Mouse (Mus musculus): ENCODE measurements around the gene Tubg2. TPM values are rescaled to one million over a fixed set of nuclear protein-coding genes. Genes with fewer than 3 reads are reported as not detected.
A peak's percentile ranks its signal among the peaks of the same experiment; 100 is the strongest.
"Not testable (repeated sequence)": the region's sequence is repeated elsewhere in the genome, so short reads cannot be mapped to it uniquely, and the experiment has no call there.

The Tubg2 gene
- polyA plus RNA-seq, 1 experiment from 2014 or later, result 4.3 TPM

DNA sequence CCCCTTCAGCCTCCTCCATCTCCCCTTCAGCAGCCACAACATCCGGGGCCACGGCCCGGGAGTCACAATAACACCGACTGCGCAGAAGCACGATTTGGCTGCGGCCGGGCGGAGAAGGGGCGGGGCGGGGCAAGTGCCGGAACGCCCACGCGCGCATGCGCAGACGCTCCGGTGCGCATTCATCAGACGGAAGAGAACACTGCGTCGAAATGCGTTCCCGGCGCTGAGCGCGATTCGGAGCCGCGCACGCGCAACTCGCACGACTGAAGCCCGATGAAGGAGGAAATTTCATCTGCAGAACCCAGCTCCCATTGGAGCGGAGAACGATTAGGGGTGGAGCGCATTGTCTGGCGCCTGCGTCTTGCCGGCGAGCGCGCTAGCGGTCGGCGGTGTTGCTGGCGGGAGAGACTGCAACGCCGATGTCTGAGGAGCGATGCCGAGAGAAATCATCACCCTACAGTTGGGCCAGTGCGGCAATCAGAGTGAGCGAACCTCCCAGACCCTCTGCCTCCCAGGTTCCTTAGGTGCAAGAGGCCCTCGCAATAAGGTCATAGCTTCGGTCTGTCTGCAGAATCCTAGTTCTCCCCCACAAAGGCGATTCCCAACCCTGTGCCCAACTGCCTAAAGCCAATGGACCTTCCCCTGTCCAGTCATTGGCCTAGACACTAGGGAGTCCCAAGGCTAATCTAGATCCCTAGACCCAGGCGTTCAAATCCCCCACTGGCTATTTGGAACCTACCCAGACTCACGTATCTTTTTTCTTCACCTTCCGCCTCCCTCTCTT, 35.8 kb upstream of the Tubg2 start, which contains the start of the genes Retreg3 and Tubg1:
TSS of gene Retreg3 (minus strand) at position 133 of the 784 bp plus-strand sequence.
TSS of gene Tubg1 (plus strand) at position 178 of the 784 bp plus-strand sequence.
- no peaks in the 10 kb centered on the region for H3K27me3 ChIP-seq (ENCODE audit: control insufficient read depth, insufficient read depth, low read length)
- ATAC-seq (replicated peaks; ENCODE audit: insufficient number of reproducible peaks, low FRiP score, low TSS enrichment), result peak; percentile 91
- H3K4me1 ChIP-seq (ENCODE audit: control insufficient read depth, insufficient read depth, low read length), result peaks cover 19% of the 10 kb centered on the region
- peak within 1 kb of the TSS; percentile 97 for H3K4me3 ChIP-seq (ENCODE audit: low read depth, low read length)
- H3K27ac ChIP-seq (ENCODE audit: low read depth, low read length), result peak within 1 kb of the TSS; percentile 91
- peak within 1 kb of the TSS; percentile 91 for H3K4me2 ChIP-seq
- no peaks in the 10 kb centered on the region for H3K36me3 ChIP-seq (ENCODE audit: control insufficient read depth, insufficient read depth, low read length)
- H3K9ac ChIP-seq (ENCODE audit: low read depth, low read length), result peak within 1 kb of the TSS; percentile 96
- WGBS (ENCODE audit: insufficient replicate concordance), result under 1% methylated on average over 61 of the region's 61 CpGs
- no peaks in the 10 kb centered on the region for H3K9me3 ChIP-seq (replicated peaks; ENCODE audit: control insufficient read depth, low read length)

- peak overlapping the region; percentile 91 for H3K27ac ChIP-seq (ENCODE audit: low read depth, low read length)
- peak overlapping the region; percentile 91 for H3K4me2 ChIP-seq
- peak overlapping the region; percentile 96 for H3K9ac ChIP-seq (ENCODE audit: low read depth, low read length)
- no peaks in the 10 kb centered on the region for H3K9me3 ChIP-seq (replicated peaks; ENCODE audit: control insufficient read depth, low read length)
- 24% methylated on average over 19 of the region's 19 CpGs for WGBS (ENCODE audit: insufficient replicate concordance)
- no peak for ATAC-seq (replicated peaks; ENCODE audit: insufficient number of reproducible peaks, low FRiP score, low TSS enrichment)
- H3K4me3 ChIP-seq (ENCODE audit: low read depth, low read length), result peak overlapping the region; percentile 97
- H3K4me1 ChIP-seq (ENCODE audit: control insufficient read depth, insufficient read depth, low read length), result peaks cover 19% of the 10 kb centered on the region
- peaks cover under 1% of the 10 kb centered on the region; the same call in 1 of the 2 replicates for H3K36me3 ChIP-seq (ENCODE audit: control insufficient read depth, insufficient read depth, low read length)
- no peaks in the 10 kb centered on the region for H3K27me3 ChIP-seq (ENCODE audit: control insufficient read depth, insufficient read depth, low read length)
These were observed 35.0 kb upstream of the Tubg2 start for GRCm38 (mm10) chr11:101120545-101121188.

DNA sequence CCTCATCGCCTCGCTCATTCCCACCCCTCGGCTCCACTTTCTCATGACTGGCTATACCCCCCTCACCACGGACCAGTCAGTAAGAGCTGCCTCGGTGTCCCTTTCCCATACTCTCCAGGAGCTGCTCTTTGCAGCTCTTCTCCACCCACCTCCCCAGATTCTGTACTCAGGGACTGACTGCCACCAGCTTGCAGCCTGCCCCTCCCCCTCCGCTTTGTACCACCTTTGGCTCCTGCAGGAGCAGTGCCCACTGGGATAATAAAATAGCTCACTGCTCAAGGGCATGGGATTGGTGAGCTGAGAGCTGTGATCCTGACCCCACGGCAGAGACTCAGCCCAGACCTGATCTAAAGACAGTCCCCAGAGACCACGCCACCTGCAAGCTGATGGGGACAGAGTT, 31.2 kb upstream of the Tubg2 start:
- not testable (repeated sequence) for H3K4me2 ChIP-seq; H3K9me3 ChIP-seq (replicated peaks; ENCODE audit: control insufficient read depth, low read length); ATAC-seq (replicated peaks; ENCODE audit: insufficient number of reproducible peaks, low FRiP score, low TSS enrichment); H3K9ac ChIP-seq (ENCODE audit: low read depth, low read length); H3K4me3 ChIP-seq (ENCODE audit: low read depth, low read length); H3K27ac ChIP-seq (ENCODE audit: low read depth, low read length); H3K27me3 ChIP-seq (ENCODE audit: control insufficient read depth, insufficient read depth, low read length)
- H3K36me3 ChIP-seq (ENCODE audit: control insufficient read depth, insufficient read depth, low read length), result peaks cover 15% of the 10 kb centered on the region
- WGBS (ENCODE audit: insufficient replicate concordance), result 98% methylated on average over 8 of the region's 8 CpGs
- H3K4me1 ChIP-seq (ENCODE audit: control insufficient read depth, insufficient read depth, low read length), result peaks cover 10% of the 10 kb centered on the region

DNA sequence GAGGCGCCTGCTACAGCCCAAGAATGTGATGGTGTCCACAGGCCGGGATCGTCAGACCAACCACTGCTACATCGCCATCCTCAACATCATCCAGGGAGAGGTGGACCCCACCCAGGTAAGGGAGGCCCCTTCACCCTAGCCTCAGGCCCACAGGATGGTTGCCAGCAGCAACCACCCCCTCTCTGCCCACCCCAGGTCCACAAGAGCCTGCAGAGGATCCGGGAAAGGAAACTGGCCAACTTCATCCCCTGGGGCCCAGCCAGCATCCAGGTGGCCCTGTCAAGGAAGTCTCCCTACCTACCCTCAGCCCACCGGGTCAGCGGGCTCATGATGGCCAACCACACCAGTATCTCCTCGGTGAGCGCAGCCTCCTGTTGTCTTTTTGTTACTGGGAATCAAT, 30.7 kb upstream of the Tubg2 start:
- H3K36me3 ChIP-seq (ENCODE audit: control insufficient read depth, insufficient read depth, low read length), result peaks cover 15% of the 10 kb centered on the region
- WGBS (ENCODE audit: insufficient replicate concordance), result 95% methylated on average over 6 of the region's 9 CpGs

DNA sequence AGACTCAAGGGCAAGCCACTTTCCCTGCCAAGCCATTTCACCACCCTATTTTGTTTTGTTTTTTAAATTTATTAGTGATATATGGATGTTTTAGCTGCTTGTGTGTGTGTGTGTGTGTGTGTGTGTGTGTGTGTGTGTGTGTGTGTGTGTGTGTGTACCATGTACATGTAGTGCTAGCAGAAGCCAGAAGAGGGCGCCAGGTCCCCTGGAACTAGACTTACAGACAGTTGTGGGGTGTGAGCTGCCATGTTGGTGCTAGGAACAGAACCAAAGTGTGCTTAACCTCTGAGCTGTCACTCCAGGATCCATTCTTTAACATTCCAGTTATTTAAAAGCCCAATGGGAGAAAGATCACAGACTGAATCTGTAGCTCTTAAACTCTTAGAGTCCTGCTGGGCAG, 28.6 kb upstream of the Tubg2 start:
- Histone ChIP-seq H3K4me2 (no peak overlapping the region), H3K4me1 (ENCODE audit: control insufficient read depth, insufficient read depth, low read length) (peaks cover 7% of the 10 kb centered on the region; the same call in 1 of the 2 replicates), H3K36me3 (ENCODE audit: control insufficient read depth, insufficient read depth, low read length) (peaks cover 15% of the 10 kb centered on the region), H3K27ac (ENCODE audit: low read depth, low read length) (no peak overlapping the region), H3K4me3 (ENCODE audit: low read depth, low read length) (no peak overlapping the region), H3K9me3 (replicated peaks; ENCODE audit: control insufficient read depth, low read length) (no peaks in the 10 kb centered on the region), H3K27me3 (ENCODE audit: control insufficient read depth, insufficient read depth, low read length) (no peaks in the 10 kb centered on the region), H3K9ac (ENCODE audit: low read depth, low read length) (no peak overlapping the region)
- WGBS (ENCODE audit: insufficient replicate concordance), result 79% methylated on average over 1 of the region's 1 CpGs
- ATAC-seq (replicated peaks; ENCODE audit: insufficient number of reproducible peaks, low FRiP score, low TSS enrichment), result no peak

More for the DNA sequence above, 30.7 kb upstream of the Tubg2 start:
- not testable (repeated sequence) for H3K27me3 ChIP-seq (ENCODE audit: control insufficient read depth, insufficient read depth, low read length); ATAC-seq (replicated peaks; ENCODE audit: insufficient number of reproducible peaks, low FRiP score, low TSS enrichment); H3K27ac ChIP-seq (ENCODE audit: low read depth, low read length); H3K9ac ChIP-seq (ENCODE audit: low read depth, low read length); H3K4me2 ChIP-seq; H3K4me3 ChIP-seq (ENCODE audit: low read depth, low read length); H3K9me3 ChIP-seq (replicated peaks; ENCODE audit: control insufficient read depth, low read length)
- peaks cover 11% of the 10 kb centered on the region for H3K4me1 ChIP-seq (ENCODE audit: control insufficient read depth, insufficient read depth, low read length)

- peaks cover 7% of the 10 kb centered on the region; the same call in 1 of the 2 replicates for H3K4me1 ChIP-seq (ENCODE audit: control insufficient read depth, insufficient read depth, low read length)
- H3K9me3 ChIP-seq (replicated peaks; ENCODE audit: control insufficient read depth, low read length), result no peaks in the 10 kb centered on the region
- no peaks in the 10 kb centered on the region for H3K27me3 ChIP-seq (ENCODE audit: control insufficient read depth, insufficient read depth, low read length)
- H3K4me3 ChIP-seq (ENCODE audit: low read depth, low read length), result no peak overlapping the region
- peaks cover 15% of the 10 kb centered on the region for H3K36me3 ChIP-seq (ENCODE audit: control insufficient read depth, insufficient read depth, low read length)
- no peak for ATAC-seq (replicated peaks; ENCODE audit: insufficient number of reproducible peaks, low FRiP score, low TSS enrichment)
- no peak overlapping the region for H3K4me2 ChIP-seq
- no peak overlapping the region for H3K27ac ChIP-seq (ENCODE audit: low read depth, low read length)
- H3K9ac ChIP-seq (ENCODE audit: low read depth, low read length), result no peak overlapping the region
- WGBS (ENCODE audit: insufficient replicate concordance), result 82% methylated on average over 11 of the region's 11 CpGs
These were observed 26.6 kb upstream of the Tubg2 start for GRCm38 (mm10) chr11:101128996-101129577.

- 0 out of 2 replicates have a peak overlapping the region, but pooled peaks have one; percentile 43 for H3K9ac ChIP-seq (ENCODE audit: low read depth, low read length)
- H3K4me1 ChIP-seq (ENCODE audit: control insufficient read depth, insufficient read depth, low read length), result peaks cover 7% of the 10 kb centered on the region; the same call in 1 of the 2 replicates
- no peaks in the 10 kb centered on the region for H3K9me3 ChIP-seq (replicated peaks; ENCODE audit: control insufficient read depth, low read length)
- H3K36me3 ChIP-seq (ENCODE audit: control insufficient read depth, insufficient read depth, low read length), result peaks cover 15% of the 10 kb centered on the region
- no peaks in the 10 kb centered on the region for H3K27me3 ChIP-seq (ENCODE audit: control insufficient read depth, insufficient read depth, low read length)
- no peak overlapping the region for H3K4me3 ChIP-seq (ENCODE audit: low read depth, low read length)
- peak overlapping the region; percentile 45 for H3K4me2 ChIP-seq
- peak; percentile 68; the same call in 1 of the 2 replicates for ATAC-seq (replicated peaks; ENCODE audit: insufficient number of reproducible peaks, low FRiP score, low TSS enrichment)
- H3K27ac ChIP-seq (ENCODE audit: low read depth, low read length), result peak overlapping the region; percentile 89
- WGBS (ENCODE audit: insufficient replicate concordance), result 26% methylated on average over 18 of the region's 18 CpGs
These were observed 25.5 kb upstream of the Tubg2 start for GRCm38 (mm10) chr11:101130056-101130756.

GRCm38 (mm10) chr11:101131187-101131586, 24.5 kb upstream of the Tubg2 start:
- Histone ChIP-seq H3K27me3 (ENCODE audit: control insufficient read depth, insufficient read depth, low read length) (no peaks in the 10 kb centered on the region), H3K4me3 (ENCODE audit: low read depth, low read length) (no peak overlapping the region), H3K9ac (ENCODE audit: low read depth, low read length) (no peak overlapping the region), H3K4me1 (ENCODE audit: control insufficient read depth, insufficient read depth, low read length) (peaks cover 7% of the 10 kb centered on the region; the same call in 1 of the 2 replicates), H3K27ac (ENCODE audit: low read depth, low read length) (no peak overlapping the region), H3K9me3 (replicated peaks; ENCODE audit: control insufficient read depth, low read length) (no peaks in the 10 kb centered on the region), H3K36me3 (ENCODE audit: control insufficient read depth, insufficient read depth, low read length) (peaks cover 9% of the 10 kb centered on the region), H3K4me2 (no peak overlapping the region)
- 75% methylated on average over 2 of the region's 2 CpGs for WGBS (ENCODE audit: insufficient replicate concordance)
- no peak for ATAC-seq (replicated peaks; ENCODE audit: insufficient number of reproducible peaks, low FRiP score, low TSS enrichment)

All from heart, embryonic 11.5 days (tissue).